Mouse (Mus musculus) cerebellum, adult (tissue): ENCODE results near the gene 4933405L10Rik.

ENCODE experiments used
- ATAC-seq: cut with Nextera tagmentation; 2 replicates; pipeline ENCODE4 v1.9.2; 2017; ENCODE audit warnings: mild to moderate bottlenecking, moderate library complexity, mixed read lengths; ENCODE audit not compliant: insufficient number of reproducible peaks, low FRiP score, low TSS enrichment

Gene 4933405L10Rik

DNA sequence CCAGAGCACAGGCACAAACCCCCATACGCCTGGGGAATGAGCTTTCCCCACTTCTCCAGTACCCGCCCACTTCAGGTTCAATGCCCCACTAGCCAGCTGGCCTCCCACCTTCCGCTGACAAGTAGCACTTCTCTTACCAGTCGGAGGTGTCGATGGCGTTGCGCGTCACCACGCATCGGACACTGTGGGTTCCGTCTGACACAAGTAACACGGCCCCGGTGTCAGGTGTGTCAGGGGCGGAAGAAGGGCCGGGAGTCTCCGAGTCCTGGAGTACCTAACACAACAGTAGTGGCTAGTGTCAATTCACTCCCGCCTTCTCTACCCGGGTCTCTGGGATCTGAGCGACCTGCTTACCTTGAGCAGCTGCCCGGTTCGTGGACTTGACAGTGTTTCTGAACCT lies 6.9 kb upstream of the 4933405L10Rik start:
- 0 out of 2 replicates have a peak, but pooled peaks have one; percentile 5 for ATAC-seq

- peak; percentile 43 for ATAC-seq
These were observed 6.3 kb upstream of the 4933405L10Rik start, which contains the start of the genes Acd and Pard6a for GRCm38 (mm10) chr8:105700966-105701824. TSS of gene Acd (minus strand) at chr8:105701102. TSS of gene Pard6a (plus strand) at chr8:105701148.

- 0 out of 2 replicates have a peak, but pooled peaks have one; percentile 1 for ATAC-seq
These were observed 5.5 kb upstream of the 4933405L10Rik start for GRCm38 (mm10) chr8:105702001-105702401.

DNA sequence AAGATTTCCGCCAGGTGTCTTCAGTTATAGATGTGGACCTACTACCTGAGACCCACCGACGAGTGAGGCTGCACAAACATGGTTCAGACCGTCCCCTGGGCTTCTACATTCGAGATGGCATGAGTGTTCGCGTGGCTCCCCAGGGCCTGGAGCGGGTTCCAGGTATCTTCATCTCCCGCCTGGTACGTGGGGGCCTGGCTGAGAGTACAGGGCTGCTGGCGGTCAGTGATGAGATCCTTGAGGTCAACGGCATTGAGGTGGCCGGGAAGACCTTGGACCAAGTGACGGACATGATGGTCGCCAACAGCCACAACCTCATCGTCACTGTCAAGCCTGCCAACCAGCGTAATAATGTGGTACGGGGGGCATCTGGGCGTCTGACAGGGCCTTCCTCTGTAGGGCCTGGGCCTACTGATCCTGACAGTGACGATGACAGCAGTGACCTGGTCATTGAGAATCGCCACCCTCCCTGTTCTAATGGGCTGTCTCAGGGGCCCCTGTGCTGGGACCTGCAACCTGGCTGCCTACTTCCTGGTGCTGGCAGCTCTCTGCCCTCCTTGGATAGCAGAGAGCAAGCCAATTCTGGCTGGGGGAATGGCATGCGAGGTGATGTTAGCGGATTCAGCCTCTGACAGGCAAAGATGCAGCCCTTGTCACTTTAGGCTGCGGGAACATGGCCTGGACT lies 4.6 kb upstream of the 4933405L10Rik start:
- no peak for ATAC-seq

DNA sequence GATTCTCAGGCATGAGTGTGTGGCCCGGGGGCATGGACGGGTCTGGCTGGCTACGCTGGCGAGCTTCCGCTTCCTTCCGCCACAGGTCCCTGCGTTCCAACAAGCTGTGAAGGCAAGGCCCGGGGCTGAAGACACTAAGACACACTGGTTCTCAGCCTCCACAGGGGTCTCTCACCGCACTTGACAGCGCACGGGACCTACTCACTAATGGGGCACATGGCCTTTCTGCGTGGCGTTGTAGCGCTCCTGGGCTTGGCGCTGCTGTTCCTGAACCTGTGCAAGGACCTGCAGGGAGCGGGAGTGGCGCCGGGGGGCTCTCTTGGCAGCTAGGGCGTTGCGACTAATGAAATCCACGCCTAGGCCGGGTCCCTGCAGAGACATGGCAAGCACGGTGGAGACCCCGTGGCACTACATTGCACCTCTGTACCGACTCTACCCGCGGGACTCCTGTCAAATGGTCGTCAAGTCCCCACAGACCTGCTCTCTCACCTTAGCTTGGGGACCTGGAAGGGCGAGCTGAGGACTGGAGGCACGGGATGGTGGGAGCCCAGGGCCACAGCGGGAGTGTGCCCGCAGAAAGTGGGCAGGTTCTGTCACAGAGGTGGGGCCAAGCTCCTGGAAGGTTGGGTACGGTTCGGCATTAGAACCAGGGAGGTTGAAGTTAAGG lies 3.2 kb upstream of the 4933405L10Rik start:
- no peak for ATAC-seq

- ATAC-seq, result peak; percentile 21; the same call in 1 of the 2 replicates
These were observed 2.5 kb upstream of the 4933405L10Rik start for GRCm38 (mm10) chr8:105704955-105705354.

- ATAC-seq, result no peak
These were observed 1.0 kb upstream of the 4933405L10Rik start for GRCm38 (mm10) chr8:105706426-105706825.

DNA sequence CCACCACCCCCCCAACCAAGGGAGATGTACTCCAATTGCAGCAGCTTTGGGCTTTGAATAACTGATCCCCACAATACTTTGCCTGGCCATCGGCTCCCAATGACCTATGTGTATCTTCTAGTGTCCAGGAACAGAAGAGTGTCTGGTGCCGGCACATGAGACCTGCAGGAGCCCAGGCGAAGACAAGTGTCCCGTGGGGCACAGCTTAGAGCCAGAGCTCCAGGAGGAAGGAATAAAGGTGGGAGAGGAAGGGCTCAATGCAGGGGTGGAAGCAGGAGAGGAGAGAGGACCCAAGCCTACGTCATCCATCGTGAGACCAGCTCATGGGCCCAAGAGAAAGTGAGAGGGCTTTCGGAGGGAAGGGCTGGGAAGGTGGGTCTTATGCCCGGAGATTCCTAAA lies 1.2 kb downstream of the 4933405L10Rik start:
- no peak for ATAC-seq

DNA sequence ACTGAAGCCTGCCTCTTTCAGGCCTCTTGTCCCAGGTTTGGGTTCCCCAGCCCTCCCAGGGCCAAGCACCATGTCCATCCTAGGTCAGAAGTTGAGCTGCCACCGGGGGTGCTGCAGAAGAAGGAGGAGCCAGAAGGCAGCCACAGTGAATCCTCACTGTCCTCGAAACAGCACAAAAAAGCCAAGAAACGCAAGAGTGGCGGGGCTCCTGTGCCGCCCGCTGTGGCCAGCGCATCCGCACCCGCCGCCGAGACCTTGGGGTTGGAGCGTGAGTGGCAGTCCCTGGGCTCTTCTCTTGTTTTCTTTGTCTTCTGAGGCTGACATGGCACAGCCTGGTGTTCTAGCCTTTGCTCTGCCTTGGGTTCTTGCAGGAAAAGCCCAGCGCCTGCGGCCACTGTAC lies 1.9 kb downstream of the 4933405L10Rik start:
- ATAC-seq, result no peak

DNA sequence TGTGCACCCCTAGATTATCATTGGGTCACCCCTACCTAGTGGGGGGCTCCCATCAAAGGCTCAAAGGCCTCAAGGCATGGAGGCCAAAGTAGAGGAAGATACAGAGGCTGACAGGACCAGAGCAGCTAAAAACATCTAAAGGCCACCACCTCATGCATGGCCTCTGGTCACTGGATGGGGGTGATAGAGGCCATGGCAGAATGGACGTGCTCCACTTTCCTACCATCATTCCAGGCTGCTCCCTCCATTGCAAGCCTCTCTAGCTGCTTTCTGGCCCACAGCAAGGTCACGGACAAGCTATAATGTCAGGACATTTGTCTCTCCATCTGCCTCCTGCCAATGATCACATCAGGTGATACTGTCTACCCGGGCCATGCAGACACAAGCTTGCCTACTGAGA lies 4.8 kb downstream of the 4933405L10Rik start:
- ATAC-seq, result no peak

DNA sequence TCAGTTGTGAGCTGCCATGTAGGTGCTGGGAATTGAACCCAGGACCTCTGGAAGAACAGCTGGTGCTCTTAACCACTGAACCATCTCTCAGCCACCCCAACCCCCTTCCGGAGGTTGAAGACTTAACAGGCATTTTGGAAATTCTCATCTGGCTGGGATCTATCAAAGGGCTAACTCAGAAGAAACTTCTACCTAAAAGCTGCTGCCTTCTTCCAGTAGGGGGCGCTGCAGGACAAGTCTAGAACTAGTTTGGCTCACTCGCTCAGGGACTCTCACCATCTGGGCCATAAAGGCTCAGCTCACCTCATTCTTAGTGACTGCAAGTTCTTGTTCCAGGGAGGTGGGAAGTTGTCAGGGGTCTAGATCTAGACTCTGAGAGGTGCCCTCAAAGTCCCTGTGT lies 6.7 kb downstream of the 4933405L10Rik start:
- peak; percentile 65 for ATAC-seq

- no peak for ATAC-seq
These were observed 7.6 kb downstream of the 4933405L10Rik start for GRCm38 (mm10) chr8:105715042-105715441.

GRCm38 (mm10) chr8:105716302-105716945 lies 9.0 kb downstream of the 4933405L10Rik start:
- ATAC-seq, result no peak

GRCm38 (mm10) chr8:105719637-105720036 lies 12.2 kb downstream of the 4933405L10Rik start:
- no peak for ATAC-seq

DNA sequence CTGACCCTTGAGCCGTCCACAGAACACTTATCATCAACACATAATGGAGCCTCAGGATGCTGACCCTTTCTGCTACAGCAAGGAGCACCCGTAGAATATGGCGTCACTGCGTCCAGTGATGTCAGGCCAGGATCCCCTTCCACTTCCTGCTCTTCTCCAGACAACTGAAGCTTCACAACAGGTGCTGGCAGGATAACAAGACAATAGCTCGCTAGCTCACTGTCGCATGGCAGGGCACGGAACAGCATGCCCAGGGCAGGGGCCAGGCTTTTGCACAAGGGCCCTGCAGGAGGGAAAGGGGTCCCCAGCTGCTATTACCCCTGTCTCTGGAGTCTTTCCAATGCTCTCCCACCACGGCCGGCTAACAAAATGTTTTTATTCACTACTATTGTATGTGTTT lies 15.4 kb downstream of the 4933405L10Rik start:
- no peak for ATAC-seq

GRCm38 (mm10) chr8:105725726-105726125 lies 18.3 kb downstream of the 4933405L10Rik start:
- no peak for ATAC-seq

GRCm38 (mm10) chr8:105727397-105728124 lies 20.1 kb downstream of the 4933405L10Rik start:
- no peak for ATAC-seq

DNA sequence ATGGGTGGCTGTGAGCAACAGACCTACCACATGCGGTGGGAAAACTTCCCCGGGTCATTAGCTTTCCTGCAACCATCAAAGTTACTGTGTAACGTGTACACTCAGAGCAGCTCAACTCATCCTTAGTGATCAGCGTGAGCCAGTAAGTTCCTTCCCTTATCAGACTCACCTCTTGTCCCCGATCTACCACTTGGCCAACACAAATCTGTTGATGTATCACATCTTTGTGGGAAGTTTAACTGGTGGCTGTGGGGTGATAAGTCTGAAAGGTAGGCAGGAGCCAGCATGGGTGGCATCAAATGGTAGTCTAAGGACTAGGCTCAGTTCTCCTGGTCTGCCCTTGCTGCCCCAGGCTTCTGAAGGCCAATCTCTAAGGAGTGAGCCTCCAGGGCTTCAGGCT lies 24.7 kb downstream of the 4933405L10Rik start:
- no peak for ATAC-seq

- ATAC-seq, result no peak
These were observed 31.8 kb downstream of the 4933405L10Rik start for GRCm38 (mm10) chr8:105739216-105739615.

- ATAC-seq, result no peak
These were observed 35.8 kb downstream of the 4933405L10Rik start for GRCm38 (mm10) chr8:105743301-105743700.
